Mouse (Mus musculus) thymus, postnatal 4 days (tissue): ENCODE results near the gene Inka2.
A peak's percentile ranks its signal among the peaks of the same experiment; 100 is the strongest.

Experiments
- DNase-seq: peaks from one replicate; pipeline ENCODE4 v3.0.0; 2021

Inka2 gene

GRCm38 (mm10) chr3:105698311-105698710, 6.1 kb upstream of the Inka2 start:
- no peak for DNase-seq

- no peak for DNase-seq
Measured at GRCm38 (mm10) chr3:105699241-105699933, 5.0 kb upstream of the Inka2 start.

- peak; percentile 37 for DNase-seq
Measured at GRCm38 (mm10) chr3:105700786-105701185, 3.6 kb upstream of the Inka2 start.

GRCm38 (mm10) chr3:105701399-105701798, 3.0 kb upstream of the Inka2 start:
- no peak for DNase-seq

- no peak for DNase-seq
Measured at GRCm38 (mm10) chr3:105703571-105703970, 828 bp upstream of the Inka2 start.

- DNase-seq, result peak; percentile 65
Measured at GRCm38 (mm10) chr3:105705061-105705549, 706 bp downstream of the Inka2 start.

GRCm38 (mm10) chr3:105705561-105705960, 1.2 kb downstream of the Inka2 start:
- no peak for DNase-seq

- DNase-seq, result no peak
Measured at GRCm38 (mm10) chr3:105706366-105707020, 2.1 kb downstream of the Inka2 start.

- DNase-seq, result no peak
Measured at GRCm38 (mm10) chr3:105707590-105707989, 3.2 kb downstream of the Inka2 start.

- DNase-seq, result no peak
Measured at GRCm38 (mm10) chr3:105710246-105710645, 5.8 kb downstream of the Inka2 start.

GRCm38 (mm10) chr3:105711741-105712140, 7.3 kb downstream of the Inka2 start:
- DNase-seq, result no peak

- no peak for DNase-seq
Measured at GRCm38 (mm10) chr3:105712827-105713226, 8.4 kb downstream of the Inka2 start.

GRCm38 (mm10) chr3:105714091-105714819, 9.9 kb downstream of the Inka2 start:
- no peak for DNase-seq

GRCm38 (mm10) chr3:105714820-105715167, 10.4 kb downstream of the Inka2 start:
- DNase-seq, result no peak

GRCm38 (mm10) chr3:105716353-105717000, 12.1 kb downstream of the Inka2 start:
- DNase-seq, result no peak

GRCm38 (mm10) chr3:105717856-105718555, 13.6 kb downstream of the Inka2 start:
- no peak for DNase-seq

GRCm38 (mm10) chr3:105718746-105719145, 14.3 kb downstream of the Inka2 start:
- no peak for DNase-seq

GRCm38 (mm10) chr3:105719979-105720378, 15.6 kb downstream of the Inka2 start:
- no peak for DNase-seq

- DNase-seq, result no peak
Measured at GRCm38 (mm10) chr3:105720514-105720913, 16.1 kb downstream of the Inka2 start.

- DNase-seq, result no peak
Measured at GRCm38 (mm10) chr3:105721681-105722201, 17.3 kb downstream of the Inka2 start.

GRCm38 (mm10) chr3:105722510-105722909, 18.1 kb downstream of the Inka2 start:
- DNase-seq, result no peak

- peak; percentile 73 for DNase-seq
Measured at GRCm38 (mm10) chr3:105726037-105726436, 21.6 kb downstream of the Inka2 start.
